Mouse (Mus musculus) megakaryocyte, embryonic 14.5 days (primary cell): ENCODE results near the gene Tdrd9. TPM values are rescaled to one million over a fixed set of nuclear protein-coding genes. Genes with fewer than 3 reads are reported as not detected.

Experiments used
- H3K27me3 ChIP-seq: replicated peaks from 2 replicates; pipeline ENCODE3; 2012; ENCODE audit warnings: inconsistent platforms
- H3K36me3 ChIP-seq: replicated peaks from 2 replicates; pipeline ENCODE3; 2012; ENCODE audit warnings: low read length, inconsistent platforms, mixed read lengths
- H3K4me1 ChIP-seq: 2 replicates; pipeline ENCODE4 v1.6.1; 2012; ENCODE audit warnings: inconsistent platforms
- H3K4me3 ChIP-seq: replicated peaks from 2 replicates; pipeline ENCODE3; 2012; ENCODE audit warnings: moderate library complexity, mild to moderate bottlenecking, inconsistent platforms
- H3K9me3 ChIP-seq: 2 replicates; pipeline ENCODE4 v1.6.1; 2012; ENCODE audit warnings: inconsistent platforms
- FLI1 ChIP-seq: IDR thresholded peaks from 2 replicates; pipeline ENCODE4 v1.6.1; 2012; ENCODE audit warnings: low read length, inconsistent platforms, mixed read lengths
- GATA1 ChIP-seq: IDR thresholded peaks from 3 replicates; pipeline ENCODE4 v1.6.1; 2012; ENCODE audit warnings: mixed read lengths, low read length, inconsistent platforms, borderline replicate concordance
- polyA plus RNA-seq: library from polyadenylated mRNA; stranded (reverse); fragments of >175 nt; gene quantifications from 2 replicates; pipeline ENCODE4 v1.2.3, GENCODE M21; 2012; ENCODE audit warnings: low replicate concordance; ENCODE audit not compliant: insufficient read depth

The Tdrd9 gene
- polyA plus RNA-seq, 1 experiment: 0.30 TPM

GRCm38 (mm10) chr12:111958101-111958865, 13.1 kb upstream of the Tdrd9 start:
- TF ChIP-seq FLI1: no peak
- TF ChIP-seq GATA1: no peak
- H3K4me1 ChIP-seq: peaks cover 31% of the 10 kb centered on the region

GRCm38 (mm10) chr12:111963339-111963738, 8.0 kb upstream of the Tdrd9 start:
- H3K4me3 ChIP-seq: no peak overlapping the region
- peaks cover 52% of the 10 kb centered on the region for H3K4me1 ChIP-seq
- no peaks in the 10 kb centered on the region for H3K9me3 ChIP-seq
- H3K27me3 ChIP-seq: no peaks in the 10 kb centered on the region
- TF ChIP-seq GATA1 (no peak), FLI1 (no peak)
- peaks cover 61% of the 10 kb centered on the region for H3K36me3 ChIP-seq

More at GRCm38 (mm10) chr12:111958101-111958865, 13.1 kb upstream of the Tdrd9 start:
- Histone ChIP-seq H3K36me3 (peaks cover 45% of the 10 kb centered on the region), H3K4me3 (peak overlapping the region; percentile 82), H3K27me3 (peaks cover 2% of the 10 kb centered on the region), H3K9me3 (no peaks in the 10 kb centered on the region)

DNA sequence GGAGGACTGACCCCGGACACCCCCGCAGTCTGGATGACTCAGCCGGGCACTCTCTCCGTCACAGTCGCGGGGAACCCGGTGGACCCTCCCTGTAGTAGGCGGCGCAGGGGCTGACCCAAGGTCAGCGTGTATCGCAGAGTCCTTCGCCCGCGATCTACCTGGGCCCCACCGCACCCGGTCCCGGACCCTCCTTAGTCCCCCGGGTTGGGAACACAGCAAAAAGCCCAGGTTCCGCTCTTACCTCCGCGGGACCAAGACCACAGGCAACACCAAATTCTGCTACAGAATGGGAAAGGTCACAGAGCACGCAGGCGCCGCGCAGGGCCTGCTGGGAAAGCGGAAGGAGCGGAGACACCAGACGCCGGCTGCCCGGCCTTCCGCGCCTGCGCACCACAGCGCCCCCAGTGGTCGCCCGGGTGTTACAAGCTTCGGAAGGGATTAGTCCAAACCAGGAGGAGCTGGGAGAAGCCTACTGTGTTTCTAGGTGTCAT, 4.6 kb upstream of the Tdrd9 start, which contains the start of gene Atp5mpl:
Gene Atp5mpl (minus strand): TSS at position 295 of the 491 bp plus-strand sequence.
- Histone ChIP-seq H3K4me3 (peak within 1 kb of the TSS; percentile 95), H3K9me3 (peaks cover 3% of the 10 kb centered on the region; the same call in 1 of the 2 replicates), H3K27me3 (peaks cover 3% of the 10 kb centered on the region), H3K36me3 (peaks cover 31% of the 10 kb centered on the region), H3K4me1 (peaks cover 43% of the 10 kb centered on the region)
- no peak for TF ChIP-seq GATA1

GRCm38 (mm10) chr12:111970085-111970484, 1.3 kb upstream of the Tdrd9 start:
- no peak for TF ChIP-seq FLI1
- TF ChIP-seq GATA1: no peak
- Histone ChIP-seq H3K4me1 (peaks cover 30% of the 10 kb centered on the region), H3K36me3 (no peaks in the 10 kb centered on the region), H3K4me3 (no peak overlapping the region), H3K27me3 (peaks cover 8% of the 10 kb centered on the region), H3K9me3 (peaks cover 7% of the 10 kb centered on the region; the same call in 1 of the 2 replicates)

GRCm38 (mm10) chr12:111972504-111972903, 1.1 kb downstream of the Tdrd9 start:
- Histone ChIP-seq H3K9me3 (peaks cover 7% of the 10 kb centered on the region; the same call in 1 of the 2 replicates), H3K4me3 (no peak overlapping the region), H3K27me3 (peaks cover 23% of the 10 kb centered on the region), H3K36me3 (no peaks in the 10 kb centered on the region), H3K4me1 (peaks cover 12% of the 10 kb centered on the region)
- TF ChIP-seq FLI1: no peak
- TF ChIP-seq GATA1: no peak

DNA sequence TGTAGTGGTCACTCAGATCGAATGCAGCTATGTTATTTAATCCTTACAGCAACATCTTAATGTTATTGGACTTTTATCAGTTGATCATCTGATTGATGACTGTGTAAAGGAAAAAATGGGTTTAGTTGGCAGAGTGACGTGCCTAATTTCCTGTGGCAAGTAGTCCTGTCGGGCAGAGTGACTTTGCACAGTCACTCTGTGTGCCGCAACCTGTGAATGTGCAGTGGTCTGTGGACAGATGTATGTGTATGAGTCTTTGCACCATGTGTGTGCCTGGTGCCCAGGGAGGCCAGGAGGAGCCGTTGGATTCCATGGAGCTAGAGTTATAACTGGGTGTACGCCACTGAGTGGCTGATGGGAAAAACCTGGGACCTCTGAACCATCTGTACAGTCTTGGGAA, 3.2 kb downstream of the Tdrd9 start:
- H3K4me3 ChIP-seq: no peak overlapping the region
- peaks cover 18% of the 10 kb centered on the region for H3K4me1 ChIP-seq
- peaks cover 32% of the 10 kb centered on the region for H3K27me3 ChIP-seq
- H3K36me3 ChIP-seq: no peaks in the 10 kb centered on the region
- no peak for TF ChIP-seq FLI1
- TF ChIP-seq GATA1: no peak
- peaks cover 7% of the 10 kb centered on the region; the same call in 1 of the 2 replicates for H3K9me3 ChIP-seq

GRCm38 (mm10) chr12:111977138-111977537, 5.8 kb downstream of the Tdrd9 start:
- H3K9me3 ChIP-seq: peaks cover 4% of the 10 kb centered on the region; the same call in 1 of the 2 replicates
- TF ChIP-seq FLI1 (no peak), GATA1 (no peak)
- H3K4me1 ChIP-seq: peaks cover 22% of the 10 kb centered on the region
- no peak overlapping the region for H3K4me3 ChIP-seq
- peaks cover 36% of the 10 kb centered on the region for H3K27me3 ChIP-seq
- H3K36me3 ChIP-seq: no peaks in the 10 kb centered on the region

DNA sequence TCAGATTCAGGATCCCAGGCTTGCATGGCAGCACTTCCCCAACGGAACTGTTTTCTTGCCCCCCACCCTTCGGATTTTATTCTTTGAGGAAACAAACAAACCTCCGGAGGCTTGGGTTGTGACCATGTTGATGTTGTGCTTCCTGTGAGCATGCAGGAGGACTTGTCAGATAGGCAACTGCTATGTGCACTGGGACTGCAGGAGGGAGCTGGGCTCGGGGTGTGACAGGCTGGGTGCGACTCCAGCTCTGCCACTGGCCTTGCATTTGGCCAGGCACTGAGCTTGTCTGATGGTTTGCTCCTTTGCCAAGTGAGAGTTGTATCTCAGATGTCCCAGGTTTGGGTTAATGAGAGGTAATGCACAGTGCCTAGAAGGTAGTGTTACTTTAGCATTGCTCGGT, 6.9 kb downstream of the Tdrd9 start:
- H3K27me3 ChIP-seq: peaks cover 36% of the 10 kb centered on the region
- H3K4me3 ChIP-seq: peak overlapping the region; percentile 59
- peaks cover under 1% of the 10 kb centered on the region; the same call in 1 of the 2 replicates for H3K9me3 ChIP-seq
- no peaks in the 10 kb centered on the region for H3K36me3 ChIP-seq
- TF ChIP-seq FLI1 (no peak), GATA1 (no peak)
- peaks cover 31% of the 10 kb centered on the region for H3K4me1 ChIP-seq

- no peak within 1 kb of the TSS for H3K4me3 ChIP-seq
- peaks cover 26% of the 10 kb centered on the region for H3K4me1 ChIP-seq
- H3K36me3 ChIP-seq: no peaks in the 10 kb centered on the region
- no peaks in the 10 kb centered on the region for H3K9me3 ChIP-seq
- TF ChIP-seq GATA1: no peak
- TF ChIP-seq FLI1: no peak
- peaks cover 36% of the 10 kb centered on the region for H3K27me3 ChIP-seq
Measured at GRCm38 (mm10) chr12:111980887-111981367, 9.6 kb downstream of the Tdrd9 start, which contains the start of gene Rd3l. Gene Rd3l (minus strand): TSS chr12:111981317.

DNA sequence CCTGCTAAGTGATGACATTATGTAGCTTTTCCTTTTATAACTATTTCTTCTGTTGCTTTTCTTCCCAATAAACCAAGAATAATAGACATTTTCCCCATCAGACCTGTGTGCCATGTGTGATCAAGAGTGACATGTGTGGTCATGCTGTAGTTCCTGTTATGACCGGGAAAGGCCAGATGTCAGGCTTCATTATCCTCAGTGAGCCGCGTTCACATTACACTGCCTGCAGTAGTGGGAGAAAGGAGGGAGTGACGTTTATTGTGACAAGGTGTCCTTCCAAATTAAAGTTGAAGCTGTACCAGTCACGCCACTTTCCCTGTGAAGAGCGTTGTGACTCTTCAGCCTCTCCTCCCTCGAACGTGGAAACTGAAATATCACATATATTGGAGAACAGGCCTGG, 10.5 kb downstream of the Tdrd9 start:
- Histone ChIP-seq H3K27me3 (peaks cover 35% of the 10 kb centered on the region), H3K4me3 (no peak overlapping the region), H3K4me1 (peaks cover 26% of the 10 kb centered on the region), H3K36me3 (no peaks in the 10 kb centered on the region), H3K9me3 (no peaks in the 10 kb centered on the region)
- TF ChIP-seq FLI1 (no peak), GATA1 (no peak)
